ENCODE assay signal across 11 mouse cellular contexts in the genomic region with DNA sequence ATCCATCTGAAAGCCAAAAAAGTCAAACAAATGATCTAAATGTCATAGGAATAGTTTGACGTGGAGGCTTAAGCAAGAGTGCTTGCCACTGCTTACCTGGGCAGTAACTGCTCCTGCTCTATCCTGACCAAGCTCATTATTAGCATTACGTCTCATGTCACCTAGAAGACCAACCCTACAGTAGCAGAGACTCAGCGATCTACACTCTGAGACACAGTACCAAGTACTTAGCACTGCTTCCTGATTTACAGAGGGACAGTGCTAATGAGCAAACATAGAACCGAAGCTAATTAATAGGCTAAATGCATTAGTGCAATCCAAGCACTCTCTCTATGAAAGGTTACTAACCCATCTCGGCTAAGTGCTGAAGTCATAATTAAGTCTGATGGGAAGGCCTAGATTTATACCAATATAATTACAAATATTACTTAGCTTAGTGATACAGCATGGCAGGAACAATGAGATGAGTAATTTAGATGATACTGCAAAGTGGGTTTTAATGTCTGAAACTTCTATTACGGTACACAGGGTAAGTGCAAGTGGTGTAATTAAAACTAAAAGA.
"Had no signal": no experiment of that assay in that cellular context is flagged by ENCODE, and none has a peak within 500 bp of the region (broad histone marks: within the 10 kb centered on the region; RNA-seq: fewer than 3 reads in every experiment).

No protein-coding gene starts in this region.

- H3K4me3 ChIP-seq: kidney, embryonic 15.5 days; limb, embryonic 13.5 days had no signal

- H3K9me3 ChIP-seq: kidney, embryonic 15.5 days; limb, embryonic 13.5 days had no signal

- H3K27me3 ChIP-seq: kidney, embryonic 15.5 days; limb, embryonic 13.5 days had no signal

- H3K9ac ChIP-seq: kidney, embryonic 15.5 days; limb, embryonic 13.5 days; liver, embryonic 14.5 days had no signal

- H3K27ac ChIP-seq: kidney, embryonic 15.5 days; limb, embryonic 13.5 days; liver, embryonic 14.5 days had no signal

- H3K4me2 ChIP-seq: kidney, embryonic 15.5 days; limb, embryonic 13.5 days had no signal

- H3K4me1 ChIP-seq: kidney, embryonic 15.5 days; limb, embryonic 13.5 days had no signal

- DNase-seq: kidney, adult 2 months; kidney, postnatal 14 days; left cerebral cortex, postnatal 4 days; lung, adult 18-20 months; midbrain, embryonic 14.5 days; right cerebral cortex, adult 18-20 months; right cerebral cortex, postnatal 25 days; thymus, postnatal 36 days had no signal
